In genomic region chr7:46097319-46097783, GRCm38 (mm10) we compare ENCODE assay signal across 11 mouse cellular contexts. TPM values are rescaled to one million over a fixed set of nuclear protein-coding genes. Genes with fewer than 3 reads are reported as not detected.
DNase-seq lines count a peak whose midpoint lies in the region; ATAC-seq lines count a peak whose summit lies in the region.
"Had no signal": no experiment of that assay in that cellular context is flagged by ENCODE, and none has a peak within 500 bp of the region (broad histone marks: within the 10 kb centered on the region; RNA-seq: fewer than 3 reads in every experiment).

No protein-coding gene starts in this region.

- no peak overlapping the region for H3K9ac ChIP-seq in forebrain, embryonic 16.5 days (replicated peaks; ENCODE audit: low read depth, low read length)
- peak overlapping the region; percentile 72 for H3K9ac ChIP-seq in heart, embryonic 14.5 days (ENCODE audit: low read length)
- no peak overlapping the region for H3K9ac ChIP-seq in intestine, embryonic 15.5 days
- H3K9ac ChIP-seq: embryonic facial prominence, embryonic 15.5 days had no signal

- no peaks in the 10 kb centered on the region; the same call in 1 of the 2 replicates for H3K27me3 ChIP-seq in forebrain, embryonic 16.5 days (replicated peaks; ENCODE audit: control insufficient read depth, insufficient read depth, low read length)
- H3K27me3 ChIP-seq in heart, embryonic 14.5 days (ENCODE audit: control insufficient read depth, insufficient read depth, low read length): peaks cover 7% of the 10 kb centered on the region; the same call in 1 of the 2 replicates
- peaks cover 8% of the 10 kb centered on the region for H3K27me3 ChIP-seq in intestine, embryonic 15.5 days (replicated peaks)

- ATAC-seq in forebrain, embryonic 16.5 days: no peak
- no peak for ATAC-seq in heart, embryonic 14.5 days (ENCODE audit: insufficient number of reproducible peaks, insufficient read depth, low FRiP score, low read depth)
- ATAC-seq in intestine, embryonic 15.5 days: no peak

- H3K36me3 ChIP-seq in forebrain, embryonic 16.5 days (ENCODE audit: control insufficient read depth, insufficient read depth): no peaks in the 10 kb centered on the region
- no peaks in the 10 kb centered on the region for H3K36me3 ChIP-seq in heart, embryonic 14.5 days (ENCODE audit: control insufficient read depth, insufficient read depth, low read length)
- H3K36me3 ChIP-seq in intestine, embryonic 15.5 days: no peaks in the 10 kb centered on the region
- H3K36me3 ChIP-seq: embryonic facial prominence, embryonic 15.5 days had no signal

- 60% methylated on average over 4 of the region's 4 CpGs for WGBS in forebrain, embryonic 16.5 days
- WGBS in heart, embryonic 14.5 days: 23% methylated on average over 4 of the region's 4 CpGs
- 55% methylated on average over 4 of the region's 4 CpGs for WGBS in intestine, embryonic 15.5 days

- H3K4me1 ChIP-seq in forebrain, embryonic 16.5 days (replicated peaks; ENCODE audit: control insufficient read depth, insufficient read depth, low read length): peaks cover 42% of the 10 kb centered on the region
- peaks cover 16 to 35% of the 10 kb centered on the region in 2 experiments for H3K4me1 ChIP-seq in heart, embryonic 14.5 days (ENCODE audit: control insufficient read depth in 2 of 2, insufficient read depth in 2 of 2, low read length in 2 of 2)
- no peaks in the 10 kb centered on the region for H3K4me1 ChIP-seq in intestine, embryonic 15.5 days (replicated peaks)

- peak; percentile 65 for DNase-seq in gastrocnemius, adult 18-20 months (ENCODE audit: low spot score)
- DNase-seq in gastrocnemius, postnatal 4 days (ENCODE audit: low spot score in 2 of 2): no peak
- DNase-seq in brain, adult 2 months (ENCODE audit: low read depth, low spot score): peak; percentile 47
- no peak for DNase-seq in thymus, postnatal 36 days
- DNase-seq in retina, embryonic 14.5 days (ENCODE audit: low spot score): no peak
- DNase-seq: adrenal gland, adult 2 months; spleen, adult 18-20 months had no signal

- H3K4me3 ChIP-seq in forebrain, embryonic 16.5 days (replicated peaks; ENCODE audit: low read length): peak overlapping the region; percentile 21; the same call in 1 of the 2 replicates
- H3K4me3 ChIP-seq in heart, embryonic 14.5 days (ENCODE audit: control insufficient read depth in 1 of 2, insufficient read depth in 1 of 2, low read depth in 1 of 2, low read length in 2 of 2): peak overlapping the region; percentile 38 to 49
- no peak overlapping the region for H3K4me3 ChIP-seq in intestine, embryonic 15.5 days (replicated peaks)
- H3K4me3 ChIP-seq: embryonic facial prominence, embryonic 15.5 days had no signal

- peak overlapping the region; percentile 46 for H3K4me2 ChIP-seq in forebrain, embryonic 16.5 days (ENCODE audit: low read length)
- H3K4me2 ChIP-seq in heart, embryonic 14.5 days (ENCODE audit: low read length): peak overlapping the region; percentile 68
- no peak overlapping the region for H3K4me2 ChIP-seq in intestine, embryonic 15.5 days (replicated peaks)
- H3K4me2 ChIP-seq: embryonic facial prominence, embryonic 15.5 days had no signal

- no peaks in the 10 kb centered on the region for H3K9me3 ChIP-seq in forebrain, embryonic 16.5 days (ENCODE audit: control insufficient read depth, low read length)
- no peaks in the 10 kb centered on the region for H3K9me3 ChIP-seq in heart, embryonic 14.5 days (ENCODE audit: control insufficient read depth, low read length)
- no peaks in the 10 kb centered on the region for H3K9me3 ChIP-seq in intestine, embryonic 15.5 days
- H3K9me3 ChIP-seq: embryonic facial prominence, embryonic 15.5 days had no signal

- H3K27ac ChIP-seq in forebrain, embryonic 16.5 days (ENCODE audit: low read length): no peak overlapping the region
- peak overlapping the region; percentile 97 to 98 for H3K27ac ChIP-seq in heart, embryonic 14.5 days (replicated peaks in 1 of 2; ENCODE audit: control insufficient read depth in 1 of 2, insufficient read depth in 1 of 2, low read depth in 2 of 2, low read length in 2 of 2)
- no peak overlapping the region for H3K27ac ChIP-seq in intestine, embryonic 15.5 days
- H3K27ac ChIP-seq: embryonic facial prominence, embryonic 15.5 days had no signal

RNA-seq across cellular contexts. Expression of gene Kcnj11, which starts 3.2 kb away (rescaled TPM):
- total RNA-seq in gastrocnemius, adult 18-20 months (2021): 100 to 1,000 TPM; 121 to 133 TPM
- total RNA-seq in gastrocnemius, postnatal 4 days (2021): 10 to 100 TPM; 41.4 to 45.1 TPM
- 5.7 and 6.0 TPM in 2 replicates for polyA plus RNA-seq in forebrain, embryonic 16.5 days (2015; fragmentation: Nextera tagmentation; extraction: Ambion mirVana)
- 8.0 and 8.1 TPM in 2 replicates for polyA plus RNA-seq in heart, embryonic 14.5 days (2014; fragmentation: Nextera tagmentation; extraction: Ambion mirVana)
- 0.77 and 0.91 TPM in 2 replicates for polyA plus RNA-seq in intestine, embryonic 15.5 days (2015; fragmentation: Nextera tagmentation; extraction: Ambion mirVana)

Comparison
In these comparisons a context has a peak if more than half of its experiments do, and no peak if none do; other contexts are left out.
1. DNase-seq: peak in gastrocnemius, adult 18-20 months (single experiment) and brain, adult 2 months (single experiment); none in gastrocnemius, postnatal 4 days (0 of 2), thymus, postnatal 36 days (0 of 2) and retina, embryonic 14.5 days (single experiment).
2. H3K27ac ChIP-seq: peak in heart, embryonic 14.5 days (2 of 2); none in forebrain, embryonic 16.5 days (single experiment) and intestine, embryonic 15.5 days (single experiment).